Mouse (Mus musculus): ENCODE data around the gene Rtn4ip1.
A peak's percentile ranks its signal among the peaks of the same experiment; 100 is the strongest.
"Not testable (repeated sequence)": the region's sequence is repeated elsewhere in the genome, so short reads cannot be mapped to it uniquely, and the experiment has no call there.

The Rtn4ip1 gene

DNA sequence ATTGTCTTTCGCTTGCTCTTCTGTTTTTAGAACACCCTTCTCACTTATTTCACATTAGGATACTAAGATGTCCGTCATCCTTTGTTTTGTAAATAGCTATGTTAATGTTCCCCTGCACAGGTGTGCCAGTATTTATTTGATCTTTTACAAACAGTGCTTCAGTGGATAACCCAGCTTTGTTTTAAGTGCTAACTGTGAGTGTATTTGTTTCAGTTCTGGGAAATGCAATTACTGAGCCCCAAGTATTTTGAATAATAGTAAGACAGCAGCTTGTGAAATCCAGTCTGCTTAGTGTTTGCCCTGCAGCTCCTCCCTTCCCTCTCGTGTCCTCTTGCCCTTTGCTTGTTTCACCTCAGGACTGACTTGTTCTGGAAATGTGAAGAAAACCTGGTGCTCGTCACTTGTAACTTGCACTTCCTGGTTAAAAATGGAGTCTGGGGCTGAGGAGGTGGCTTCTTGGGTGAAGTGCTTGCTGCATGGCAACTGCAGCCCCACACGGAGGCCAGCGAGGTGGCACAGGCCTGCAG lies 37.6 kb downstream of the Rtn4ip1 start:
- no peak for DNase-seq

- DNase-seq, result no peak
Measured at GRCm38 (mm10) chr10:43943736-43944135, 42.1 kb downstream of the Rtn4ip1 start.

DNA sequence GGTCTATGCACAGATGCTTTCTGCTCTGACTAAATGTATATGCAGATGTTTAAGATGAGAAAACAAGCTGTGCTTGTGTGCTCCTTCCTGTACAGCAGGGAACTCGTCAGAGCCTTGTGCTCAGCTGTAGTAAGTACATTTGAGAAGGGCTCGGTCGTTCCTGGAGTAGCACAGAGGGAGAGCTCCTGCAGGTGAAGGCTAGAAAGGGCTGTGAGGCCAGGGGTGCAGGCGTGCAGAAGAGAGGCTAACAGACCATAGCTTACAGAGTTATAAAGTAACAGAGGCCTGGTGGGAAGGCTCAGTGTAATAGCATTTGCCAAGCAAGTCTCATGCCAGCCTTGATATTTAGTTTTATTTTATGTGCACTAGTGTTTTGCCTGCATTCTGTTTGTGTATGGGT lies 43.8 kb downstream of the Rtn4ip1 start:
- no peak for DNase-seq

- peak; percentile 63 for DNase-seq
Measured at GRCm38 (mm10) chr10:43953942-43954341, 52.3 kb downstream of the Rtn4ip1 start.

DNA sequence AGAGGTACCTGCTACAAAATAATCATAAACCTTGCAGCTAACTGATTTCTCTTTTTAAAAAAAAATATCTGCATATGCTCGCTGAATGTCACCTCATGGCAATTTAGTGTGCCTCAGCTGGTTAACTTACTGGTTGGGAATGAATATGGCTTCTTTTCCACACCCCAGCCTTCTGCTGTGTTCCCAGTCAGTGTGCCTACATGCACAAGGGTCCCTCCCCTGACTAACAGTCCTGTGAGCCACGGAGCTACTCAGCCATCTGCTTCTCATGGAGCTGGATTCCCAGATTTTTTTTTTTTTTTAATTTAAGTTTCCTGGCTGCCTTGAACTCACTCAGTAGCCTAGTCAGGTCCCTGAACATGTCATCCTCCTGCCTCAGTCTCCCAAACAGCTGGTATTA lies 63.3 kb downstream of the Rtn4ip1 start:
- DNase-seq, result no peak

- DNase-seq, result no peak
Measured at GRCm38 (mm10) chr10:43973244-43973643, 71.6 kb downstream of the Rtn4ip1 start.

GRCm38 (mm10) chr10:43977353-43977752 lies 75.7 kb downstream of the Rtn4ip1 start:
- DNase-seq, result no peak

DNA sequence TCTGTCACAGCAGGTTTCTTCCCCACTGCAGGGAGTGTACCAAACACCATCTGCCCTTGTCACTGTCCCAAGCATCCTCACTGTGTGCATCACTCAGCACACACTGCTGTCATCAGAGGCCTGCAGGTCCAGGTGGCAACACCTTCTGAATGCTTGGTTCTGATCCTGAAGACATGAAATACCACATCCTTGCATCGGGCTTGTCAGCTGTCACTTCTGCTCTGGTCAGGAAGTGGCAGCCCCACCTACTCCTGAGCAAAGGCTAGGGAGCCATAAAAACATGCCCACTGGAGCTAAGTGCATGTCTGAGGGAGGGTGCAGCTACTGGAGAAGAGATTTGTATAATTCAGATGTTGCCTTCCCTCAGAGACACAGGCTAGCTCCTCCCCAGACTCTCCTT lies 78.5 kb downstream of the Rtn4ip1 start:
- no peak for DNase-seq

DNA sequence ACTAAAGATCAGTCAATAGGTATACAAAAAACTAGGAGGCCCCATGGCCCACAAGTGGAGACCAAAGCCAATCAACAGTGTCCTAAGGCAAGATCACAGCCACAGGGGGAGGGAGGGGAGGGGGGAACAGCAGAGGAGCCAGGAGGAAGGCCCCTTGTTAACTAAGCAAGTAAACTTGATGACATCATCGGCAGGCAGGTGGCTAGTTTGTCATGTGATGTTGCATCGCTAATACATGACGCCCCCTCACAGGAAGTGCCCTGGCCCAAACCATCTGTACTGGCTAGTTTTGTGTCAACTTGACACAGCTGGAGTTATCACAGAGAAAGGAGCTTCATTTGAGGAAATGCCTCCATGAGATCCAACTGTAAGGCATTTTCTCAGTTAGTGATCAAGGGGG lies 79.1 kb downstream of the Rtn4ip1 start:
- not testable (repeated sequence) for DNase-seq

GRCm38 (mm10) chr10:43982470-43982869 lies 80.9 kb downstream of the Rtn4ip1 start:
- DNase-seq, result no peak

DNA sequence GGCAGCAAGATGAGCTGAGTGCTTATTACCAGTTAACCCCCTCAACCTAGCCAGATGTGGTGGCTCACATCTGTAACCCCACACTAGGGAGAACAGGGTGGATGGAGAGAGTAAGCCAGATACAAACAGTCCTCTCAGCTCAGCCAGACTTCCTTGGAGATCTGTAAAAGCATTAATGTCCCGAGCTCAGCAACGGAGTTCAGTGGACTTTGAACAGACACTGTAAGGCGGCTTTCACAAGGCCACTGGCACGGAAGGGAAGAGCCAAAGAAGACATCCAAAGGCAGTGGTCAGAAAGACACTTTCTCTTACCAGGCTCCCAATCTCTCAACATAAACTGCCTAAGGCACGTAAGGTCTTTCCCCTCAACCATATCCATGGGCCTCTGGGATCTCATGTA lies 81.6 kb downstream of the Rtn4ip1 start:
- DNase-seq, result no peak

DNA sequence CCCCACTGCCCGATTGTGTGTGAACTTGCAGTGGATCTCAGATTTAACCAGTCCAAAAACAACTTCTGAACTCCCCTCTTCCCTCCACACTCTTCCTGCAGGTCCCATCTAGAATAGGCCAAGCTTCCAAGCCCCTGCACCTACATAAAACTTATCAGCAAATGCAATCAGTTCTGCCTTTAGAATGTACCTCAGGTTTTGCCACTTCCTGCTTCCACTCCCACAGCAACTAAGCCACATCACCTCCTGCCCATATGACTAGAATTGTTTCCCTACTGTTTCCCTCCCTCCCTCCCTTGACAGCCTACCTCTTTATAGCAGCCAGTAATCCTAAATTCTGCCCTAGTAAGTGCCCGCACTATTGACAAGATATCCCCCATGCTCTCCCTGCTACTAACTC lies 82.3 kb downstream of the Rtn4ip1 start:
- no peak for DNase-seq

- DNase-seq, result no peak
Measured at GRCm38 (mm10) chr10:43991268-43991667, 89.7 kb downstream of the Rtn4ip1 start.

DNA sequence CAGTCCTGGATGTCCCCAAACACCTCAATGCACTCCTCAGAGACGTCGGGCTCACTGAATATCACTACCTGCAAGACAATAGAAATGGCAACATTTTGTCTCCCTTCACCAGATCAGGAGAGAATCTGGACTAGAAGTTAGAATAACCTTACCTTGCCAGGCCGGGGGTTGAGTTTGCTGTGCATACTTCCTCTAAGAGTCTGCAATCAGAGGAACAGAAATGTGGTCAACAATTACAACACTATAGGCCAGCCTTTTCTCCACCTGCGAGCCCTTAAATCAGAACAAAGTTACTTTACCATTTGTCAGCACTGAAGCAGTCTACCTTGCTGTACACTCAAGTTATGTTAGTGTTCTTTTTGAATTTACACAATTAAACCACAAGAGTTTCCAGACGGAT lies 90.9 kb downstream of the Rtn4ip1 start:
- DNase-seq, result no peak

GRCm38 (mm10) chr10:43993198-43993597 lies 91.6 kb downstream of the Rtn4ip1 start:
- no peak for DNase-seq

DNA sequence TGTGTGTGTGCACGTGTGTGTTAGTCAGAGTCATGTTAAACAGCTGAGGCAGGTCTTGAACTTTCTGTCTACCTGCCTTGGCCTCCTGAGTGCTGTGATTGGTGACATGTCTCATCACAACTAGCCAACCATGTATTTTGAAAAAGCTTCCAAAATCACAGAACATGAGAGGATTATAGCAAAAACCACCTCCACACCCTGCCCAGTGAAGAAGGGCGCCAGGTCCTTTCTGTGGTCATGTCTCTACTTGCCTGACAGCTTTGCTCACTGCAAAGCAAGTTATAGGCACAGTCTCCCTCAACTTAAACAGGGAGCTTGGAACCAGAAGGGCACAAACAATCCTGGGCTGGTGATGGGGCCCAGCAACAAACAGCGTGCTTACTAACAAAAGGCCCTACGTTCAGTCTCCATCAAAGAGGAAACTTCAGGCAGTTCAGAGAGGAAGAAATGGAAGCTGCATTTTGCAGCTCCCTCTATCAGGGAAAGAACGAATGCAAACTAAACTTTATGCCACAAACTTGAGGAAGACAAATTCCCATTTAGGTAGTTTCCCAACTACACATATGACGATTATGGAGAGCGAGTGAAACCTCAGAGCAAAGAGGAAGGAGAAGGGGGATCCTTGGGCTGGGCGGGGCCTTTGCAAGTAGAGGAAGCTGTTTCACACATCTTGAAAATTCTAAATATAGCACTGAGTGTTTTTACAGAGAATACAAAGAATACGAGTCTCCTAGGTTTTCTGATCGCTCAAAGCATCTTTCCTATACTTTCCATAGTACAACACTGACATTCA lies 94.4 kb downstream of the Rtn4ip1 start:
- DNase-seq, result peak; percentile 15

GRCm38 (mm10) chr10:43997276-43997675 lies 95.7 kb downstream of the Rtn4ip1 start:
- no peak for DNase-seq

DNA sequence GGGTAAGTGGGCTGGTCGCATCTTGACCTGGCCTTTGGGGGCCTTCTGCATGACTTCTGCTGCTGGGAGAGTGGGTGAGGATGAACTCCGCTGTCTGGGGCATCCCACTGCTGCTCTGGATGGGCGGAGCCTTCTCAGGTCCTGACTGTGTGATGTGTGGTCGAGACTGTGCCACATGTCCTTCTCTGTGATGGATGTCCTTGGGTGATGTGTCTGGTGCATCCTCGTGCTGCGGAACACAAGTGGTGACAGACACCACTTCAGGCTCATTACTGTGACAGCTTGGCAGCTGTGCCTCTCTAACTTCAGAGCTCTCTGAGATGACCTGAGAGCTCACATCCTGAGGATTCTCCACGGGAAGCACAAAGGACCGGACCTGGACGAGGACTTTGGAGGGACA lies 96.4 kb downstream of the Rtn4ip1 start:
- no peak for DNase-seq

DNA sequence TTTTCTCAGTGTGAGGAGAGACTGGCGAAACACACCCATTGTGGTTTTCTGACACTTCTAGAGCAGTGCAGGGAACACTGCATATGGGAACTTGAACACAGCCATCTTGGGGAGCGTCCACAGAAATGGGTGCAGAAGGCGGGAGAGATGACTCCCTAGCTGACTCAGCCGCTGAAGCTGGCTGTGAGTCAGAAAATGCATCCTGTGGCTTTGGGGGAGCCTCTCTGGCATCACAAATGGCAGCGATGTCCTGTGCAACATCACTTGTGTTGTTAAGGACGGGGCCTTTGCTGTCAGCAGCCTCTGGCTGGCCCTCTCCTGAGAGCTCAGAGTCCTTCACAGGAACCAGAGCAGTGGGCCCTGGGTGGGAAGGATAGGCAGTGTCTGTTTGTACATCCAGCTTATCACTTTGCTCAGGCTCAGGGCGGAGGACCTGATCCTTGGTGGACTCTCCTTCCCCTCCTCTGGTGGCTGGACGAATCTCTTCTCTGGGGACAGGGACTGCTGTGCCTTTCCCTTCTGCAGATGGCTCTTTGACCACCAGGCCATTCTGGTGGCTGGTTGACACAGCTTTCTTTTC lies 97.0 kb downstream of the Rtn4ip1 start:
- DNase-seq, result peak; percentile 43

- DNase-seq, result no peak
Measured at GRCm38 (mm10) chr10:44000156-44000865, 98.7 kb downstream of the Rtn4ip1 start.

GRCm38 (mm10) chr10:44002004-44002940 lies 100.7 kb downstream of the Rtn4ip1 start:
- DNase-seq, result peak; percentile 12

- DNase-seq, result no peak
Measured at GRCm38 (mm10) chr10:44002995-44003524, 101.5 kb downstream of the Rtn4ip1 start.
